Mouse (Mus musculus) liver, postnatal 0 days (tissue): ENCODE measurements around the gene P4ha2.

ENCODE experiments used
- CTCF ChIP-seq: sonication (generic); IDR thresholded peaks from 2 replicates; pipeline ENCODE4 v1.5.1; 2016; ENCODE audit warnings: antibody characterized with exemption, low read depth
- EP300 ChIP-seq: IDR thresholded peaks from 2 replicates; pipeline ENCODE4 v1.6.1; 2016; ENCODE audit warnings: antibody characterized with exemption, low read depth, mild to moderate bottlenecking

DNA sequence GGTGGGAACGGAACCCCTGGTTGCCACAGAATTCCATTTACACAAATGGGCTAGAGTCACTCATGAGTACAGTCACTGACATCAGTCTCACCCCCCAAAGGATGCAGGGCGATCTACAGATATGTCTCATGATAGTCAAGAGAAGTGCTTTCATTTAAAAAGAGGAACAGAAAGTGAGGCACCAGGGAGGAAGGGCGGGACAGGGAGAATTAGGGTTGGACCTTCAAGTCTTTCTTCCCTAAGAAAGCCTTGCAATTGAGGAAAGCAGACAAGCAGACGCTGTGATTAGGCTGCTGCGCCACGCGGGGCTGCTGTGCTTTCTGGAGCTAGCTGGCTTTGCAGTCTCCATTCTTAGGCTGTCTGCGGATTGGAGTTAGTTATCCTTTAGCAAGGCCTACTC lies 8.2 kb upstream of the P4ha2 start:
- TF ChIP-seq CTCF (peak; percentile 15; the same call in 1 of the 2 replicates), EP300 (no peak)
